Mouse (Mus musculus): ENCODE measurements around the gene Ctf2.

Ctf2 gene

DNA sequence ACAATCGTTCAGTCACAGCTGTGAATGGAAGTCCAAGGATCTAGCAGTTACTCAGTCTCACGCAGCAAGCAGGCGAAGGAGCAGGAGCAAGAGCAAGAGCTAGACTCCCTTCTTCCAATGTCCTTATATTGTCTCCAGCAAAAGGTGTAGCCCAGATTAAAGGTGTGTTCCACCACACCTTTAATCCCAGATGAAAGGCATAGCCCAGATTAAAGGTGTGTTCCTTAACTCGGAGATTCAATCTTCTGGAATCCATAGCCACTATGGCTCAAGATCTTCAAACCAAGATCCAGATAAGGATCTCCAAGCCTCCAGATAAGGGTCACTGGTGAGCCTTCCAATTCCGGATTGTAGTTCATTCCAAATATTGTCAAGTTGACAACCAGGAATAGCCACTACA, at the start of gene Ctf2:
Gene Ctf2, minus strand, starts transcription at position 101 of the 400 bp plus-strand sequence.
- whole genome bisulfite sequencing, result 88% methylated on average over 1 of the region's 5 CpGs

DNA sequence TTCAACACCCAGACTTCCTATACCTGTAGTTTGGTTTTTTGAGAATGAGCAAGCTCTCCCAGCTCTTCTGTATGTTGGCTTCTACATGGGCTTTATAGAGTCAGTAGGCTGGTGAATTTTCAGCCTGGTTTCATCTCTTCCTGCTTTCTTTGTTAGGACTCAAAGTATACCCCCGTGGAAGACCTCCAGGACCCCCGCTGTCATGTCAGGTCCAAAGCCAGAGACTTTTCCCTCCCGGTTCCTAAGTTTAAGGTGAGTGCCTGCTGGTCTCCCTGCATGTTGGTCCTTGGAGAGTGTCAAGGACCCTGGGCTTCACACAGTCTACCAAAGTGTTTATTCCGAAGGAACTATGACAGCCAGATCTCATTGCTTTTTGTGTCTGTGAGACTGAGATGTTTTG, 46.4 kb upstream of the Ctf2 start:
- 69% methylated on average over 4 of the region's 4 CpGs for WGBS

- WGBS, result 2% methylated on average over 60 of the region's 66 CpGs
These were observed 45.7 kb upstream of the Ctf2 start for GRCm38 (mm10) chr7:127777474-127778266.

GRCm38 (mm10) chr7:127776878-127777473, 45.0 kb upstream of the Ctf2 start:
- 1% methylated on average over 66 of the region's 70 CpGs for WGBS

- under 1% methylated on average over 23 of the region's 23 CpGs for WGBS
These were observed 44.5 kb upstream of the Ctf2 start, which contains the start of gene Setd1a for GRCm38 (mm10) chr7:127776426-127776825. TSS of gene Setd1a (plus strand) at chr7:127776670.

DNA sequence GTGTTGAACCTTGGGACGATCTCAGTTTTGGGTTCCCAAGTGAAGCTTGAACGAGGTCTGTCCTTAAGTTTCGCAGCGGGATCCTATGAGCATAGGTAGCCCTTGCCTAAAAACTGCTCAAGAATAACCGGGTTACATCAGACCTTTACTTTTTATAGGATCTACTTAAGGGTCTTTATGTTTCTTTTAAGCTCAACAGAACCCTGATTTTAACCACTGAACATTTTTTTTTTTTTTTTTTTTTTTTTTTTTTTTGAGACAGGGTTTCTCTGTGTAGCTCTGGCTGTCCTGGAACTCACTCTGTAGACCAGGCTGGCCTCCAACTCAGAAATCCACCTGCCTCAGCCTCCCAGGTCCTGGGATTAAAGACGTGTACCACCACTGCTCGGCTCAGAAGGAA, 43.9 kb upstream of the Ctf2 start:
- 63% methylated on average over 7 of the region's 7 CpGs for WGBS

DNA sequence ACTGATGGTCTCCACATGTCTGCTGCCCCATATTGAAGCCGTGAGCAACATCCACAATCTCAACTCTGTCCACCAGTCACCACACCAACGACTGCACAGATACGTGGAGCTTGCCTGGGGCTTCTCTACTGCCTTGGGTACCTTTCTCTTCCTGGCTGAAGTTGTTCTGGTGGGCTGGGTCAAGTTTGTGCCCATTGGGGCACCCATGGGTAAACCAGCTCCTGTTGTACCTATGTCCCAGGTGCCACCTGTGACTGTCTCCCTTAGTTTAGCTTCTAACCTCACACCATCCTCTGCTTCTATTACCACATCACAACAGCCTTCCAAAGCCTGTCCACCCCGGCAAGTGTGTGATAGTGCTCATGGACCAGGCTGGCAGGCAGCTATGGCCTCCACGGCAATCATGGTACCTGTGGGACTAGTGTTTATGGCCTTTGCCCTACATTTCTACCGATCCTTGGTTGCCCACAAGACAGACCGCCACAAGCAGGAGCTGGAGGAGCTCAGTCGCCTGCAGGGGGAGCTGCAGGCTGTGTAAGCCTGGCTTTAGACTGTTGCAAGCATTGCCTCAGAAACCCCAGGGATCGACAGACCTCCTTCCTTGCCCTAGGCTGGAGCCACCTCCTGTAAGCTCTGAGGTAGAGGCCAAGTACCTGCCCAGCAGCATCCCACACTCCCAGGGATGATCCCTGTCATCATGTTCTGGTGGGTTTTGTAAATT, 41.9 kb upstream of the Ctf2 start:
- WGBS, result 36% methylated on average over 9 of the region's 9 CpGs

GRCm38 (mm10) chr7:127772557-127772956, 40.6 kb upstream of the Ctf2 start:
- WGBS, result 89% methylated on average over 1 of the region's 1 CpGs

- 61% methylated on average over 3 of the region's 3 CpGs for WGBS
These were observed 40.1 kb upstream of the Ctf2 start for GRCm38 (mm10) chr7:127772080-127772479.

DNA sequence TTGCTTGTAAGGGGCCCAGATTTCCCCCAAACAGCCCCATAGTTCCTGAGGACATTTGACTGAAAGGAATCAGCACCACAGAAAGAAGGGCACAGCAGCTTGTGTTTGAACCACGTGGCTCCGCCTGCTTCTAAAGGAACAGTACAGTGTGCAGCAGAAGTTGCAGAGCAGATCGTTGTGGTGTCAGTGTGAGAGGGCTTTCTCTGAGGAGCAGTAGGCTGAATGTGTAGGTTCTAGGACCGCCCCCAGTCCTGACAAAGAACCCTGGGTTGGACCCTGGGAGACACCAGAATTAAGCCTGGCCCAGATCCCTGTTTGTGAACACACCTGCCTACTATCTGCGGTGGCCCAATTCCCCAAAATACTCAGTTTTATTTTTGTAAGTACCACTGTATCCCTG, 39.3 kb upstream of the Ctf2 start:
- WGBS, result 37% methylated on average over 5 of the region's 5 CpGs

- WGBS, result 3% methylated on average over 27 of the region's 27 CpGs
These were observed 38.3 kb upstream of the Ctf2 start for GRCm38 (mm10) chr7:127770039-127770905.

GRCm38 (mm10) chr7:127769651-127770038, 37.7 kb upstream of the Ctf2 start, which contains the start of gene Orai3:
TSS of gene Orai3 (plus strand) at chr7:127769815.
- WGBS, result under 1% methylated on average over 24 of the region's 24 CpGs

DNA sequence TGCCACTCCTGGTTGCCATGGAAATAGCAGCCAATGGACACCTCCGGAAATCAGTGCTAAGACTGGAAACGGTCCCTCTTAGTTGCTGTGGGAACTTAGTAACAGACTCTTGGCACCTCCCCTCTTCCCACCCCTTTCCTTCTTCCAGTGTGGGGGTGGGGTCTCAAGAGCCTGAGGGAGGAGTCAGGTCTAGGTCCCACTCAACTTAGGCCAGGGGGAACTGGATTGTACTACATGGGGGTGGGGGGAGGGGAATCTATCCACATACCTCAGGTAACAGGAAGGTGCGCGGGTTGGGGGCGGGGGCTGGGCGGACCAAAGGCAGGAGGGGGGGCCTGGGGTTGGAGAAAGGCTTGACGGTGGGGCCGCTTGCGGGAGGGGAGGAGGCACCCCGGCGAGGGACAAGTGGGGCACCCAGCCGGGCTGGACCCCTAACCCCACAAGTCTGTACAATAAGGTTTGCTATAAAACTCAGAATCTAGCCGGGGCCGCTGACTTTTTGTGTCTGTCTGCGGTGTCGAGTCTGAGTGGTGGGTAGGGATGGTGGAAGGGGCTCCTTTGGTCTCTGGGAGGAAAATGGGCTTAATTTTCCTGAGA, 37.1 kb upstream of the Ctf2 start:
- under 1% methylated on average over 16 of the region's 16 CpGs for WGBS

DNA sequence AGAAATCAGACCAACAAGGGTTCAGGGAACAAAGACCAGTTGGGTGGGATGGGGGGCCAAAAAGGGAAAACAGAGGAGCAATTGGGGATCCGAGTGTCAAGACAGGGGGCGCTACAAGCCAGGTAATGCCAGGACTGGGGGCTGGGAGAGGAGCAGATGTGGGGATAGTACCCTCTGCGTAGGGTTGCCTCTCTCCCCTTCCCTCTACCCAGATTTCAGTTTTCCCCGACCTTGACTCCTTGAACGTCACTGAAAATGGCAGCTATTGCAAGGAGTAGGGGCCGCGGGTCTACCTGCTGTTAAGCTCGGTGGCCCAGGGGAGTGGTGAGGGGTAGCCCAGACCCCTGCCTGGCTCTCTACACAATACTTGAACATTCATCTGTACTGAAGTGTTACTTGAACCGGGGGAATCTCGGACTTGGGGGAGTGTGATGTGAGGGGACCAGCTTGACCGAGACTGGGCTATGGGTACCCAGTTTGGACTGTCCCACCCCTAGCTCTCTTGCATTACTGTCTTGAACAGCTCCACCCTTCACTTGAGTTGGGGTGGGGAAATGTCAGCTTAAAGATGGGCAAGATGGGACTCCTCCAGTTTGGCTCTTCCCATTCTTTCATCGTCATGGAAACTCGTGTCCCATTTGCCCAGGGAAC, 36.5 kb upstream of the Ctf2 start:
- WGBS, result 34% methylated on average over 13 of the region's 13 CpGs

DNA sequence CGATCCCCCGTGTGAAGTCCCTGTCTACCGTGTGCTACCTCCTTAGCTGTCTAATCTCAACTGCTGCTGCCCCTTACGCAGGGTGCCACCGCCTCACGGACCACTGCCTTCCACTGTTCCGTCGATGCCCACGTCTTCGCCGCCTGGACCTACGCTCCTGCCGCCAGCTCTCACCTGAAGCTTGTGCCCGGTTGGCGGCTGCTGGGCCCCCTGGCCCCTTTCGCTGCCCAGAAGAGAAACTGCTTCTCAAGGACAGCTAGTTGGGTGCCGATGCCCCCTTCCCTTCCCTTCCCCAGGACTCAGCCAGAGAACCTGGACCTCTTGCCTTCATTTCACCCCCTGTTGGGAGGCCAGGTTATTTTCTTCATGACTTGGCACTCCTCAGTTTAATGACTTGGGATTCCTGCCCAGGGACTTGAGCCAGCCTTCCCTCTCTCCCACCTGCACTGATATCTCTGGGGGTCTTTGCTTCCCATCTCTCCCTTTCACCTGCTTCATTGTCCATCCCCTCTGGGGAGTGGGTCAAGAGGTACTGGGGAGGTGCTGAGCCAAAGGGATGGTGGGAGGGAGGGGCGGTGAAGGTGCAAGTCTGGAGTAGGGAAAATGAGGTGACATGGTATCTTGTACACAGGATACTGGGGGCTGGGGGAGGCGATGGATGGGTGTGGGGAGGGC, 35.8 kb upstream of the Ctf2 start:
- 92% methylated on average over 19 of the region's 19 CpGs for WGBS

DNA sequence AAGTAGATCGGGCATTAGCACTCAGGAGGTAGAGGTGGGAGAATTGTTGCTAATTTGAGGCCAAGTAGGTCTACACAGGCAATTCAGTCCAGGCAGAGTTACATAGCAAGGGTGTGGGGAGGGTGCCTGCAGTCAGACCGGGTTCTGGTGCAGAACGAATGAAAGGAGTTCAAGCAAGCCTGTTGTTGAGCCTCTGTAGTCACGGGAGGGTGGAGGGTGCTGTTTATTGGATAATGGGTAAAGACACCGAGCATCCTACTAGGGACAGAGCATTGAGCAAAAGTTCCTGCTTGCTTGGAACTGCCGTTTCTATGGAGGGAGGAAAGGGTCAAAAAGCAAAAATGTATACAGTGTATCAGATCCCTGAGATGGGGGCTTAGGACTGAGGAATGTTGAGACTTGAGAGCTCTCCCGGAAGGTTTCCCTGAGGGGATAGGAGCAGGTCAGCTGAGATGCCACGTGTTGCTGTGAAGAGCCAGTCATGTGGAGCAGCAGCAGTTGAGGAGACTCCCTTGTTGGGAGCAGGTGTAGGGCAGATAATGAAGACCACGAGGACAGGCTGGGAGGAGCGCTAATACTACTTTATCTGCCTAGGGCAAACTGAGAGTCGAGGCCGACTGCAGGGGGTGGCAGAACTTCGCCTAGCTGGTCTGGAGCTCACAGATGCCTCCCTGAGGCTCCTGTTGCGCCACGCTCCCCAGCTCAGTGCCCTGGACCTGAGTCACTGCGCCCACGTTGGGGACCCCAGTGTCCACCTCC, 35.1 kb upstream of the Ctf2 start:
- WGBS, result 76% methylated on average over 17 of the region's 17 CpGs

- WGBS, result 85% methylated on average over 2 of the region's 2 CpGs
These were observed 33.8 kb upstream of the Ctf2 start for GRCm38 (mm10) chr7:127765756-127766155.

GRCm38 (mm10) chr7:127763642-127764041, 31.7 kb upstream of the Ctf2 start:
- WGBS, result 75% methylated on average over 4 of the region's 4 CpGs

- 28% methylated on average over 7 of the region's 7 CpGs for WGBS
These were observed 29.1 kb upstream of the Ctf2 start for GRCm38 (mm10) chr7:127761026-127761425.
